Mouse (Mus musculus) urinary bladder, postnatal 10 days (tissue): ENCODE results near the gene Dnajc5.
"Not testable (repeated sequence)": the region's sequence is repeated elsewhere in the genome, so short reads cannot be mapped to it uniquely, and the experiment has no call there.

ENCODE experiments used
- DNase-seq: peaks from one replicate; pipeline ENCODE4 v3.0.0; 2022; ENCODE audit warnings: low spot score

Dnajc5 gene

DNA sequence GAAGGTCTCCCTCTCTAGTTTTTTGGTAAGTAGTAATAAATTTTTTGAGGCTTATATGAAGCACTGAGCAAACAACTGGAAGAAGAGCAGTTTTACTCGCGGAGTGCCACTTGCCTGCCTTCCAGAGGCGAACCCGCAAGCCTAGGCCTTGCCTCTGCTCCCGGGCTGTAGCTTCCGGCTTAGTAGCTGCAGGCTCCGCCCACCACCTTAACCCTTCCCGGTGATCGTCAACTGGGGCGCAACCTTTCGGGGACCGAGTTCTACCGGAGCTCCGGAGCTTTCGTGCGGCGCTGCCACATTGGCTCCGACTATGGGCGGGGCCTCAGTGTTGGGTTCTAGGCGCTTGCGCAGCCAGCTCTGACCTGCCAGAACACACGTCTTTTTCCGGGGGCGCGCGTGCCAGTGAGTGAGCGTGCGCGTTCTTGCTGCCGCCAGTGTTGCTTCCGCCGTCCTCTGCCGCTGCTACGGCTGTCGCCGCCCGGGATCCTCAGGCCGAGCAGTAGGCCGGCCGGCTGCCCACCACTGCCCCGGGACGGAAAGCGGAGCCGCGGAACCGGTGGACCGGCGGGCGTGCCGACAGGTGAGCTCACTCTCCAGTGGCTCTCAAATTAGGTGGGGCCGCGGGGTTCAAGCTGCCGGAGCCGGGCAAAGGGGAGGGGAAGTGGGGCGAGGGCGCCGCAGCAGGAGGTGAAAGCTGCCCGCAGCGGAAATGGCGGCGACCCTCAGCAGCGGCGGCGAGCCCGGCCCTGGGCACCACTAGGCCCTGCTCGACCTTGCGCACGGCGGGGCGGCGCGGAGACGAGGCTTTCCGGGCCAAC, at the start of gene Dnajc5:
Gene Dnajc5 (plus strand): TSS at position 368 of the 818 bp plus-strand sequence.
- peak; percentile 87 for DNase-seq

DNA sequence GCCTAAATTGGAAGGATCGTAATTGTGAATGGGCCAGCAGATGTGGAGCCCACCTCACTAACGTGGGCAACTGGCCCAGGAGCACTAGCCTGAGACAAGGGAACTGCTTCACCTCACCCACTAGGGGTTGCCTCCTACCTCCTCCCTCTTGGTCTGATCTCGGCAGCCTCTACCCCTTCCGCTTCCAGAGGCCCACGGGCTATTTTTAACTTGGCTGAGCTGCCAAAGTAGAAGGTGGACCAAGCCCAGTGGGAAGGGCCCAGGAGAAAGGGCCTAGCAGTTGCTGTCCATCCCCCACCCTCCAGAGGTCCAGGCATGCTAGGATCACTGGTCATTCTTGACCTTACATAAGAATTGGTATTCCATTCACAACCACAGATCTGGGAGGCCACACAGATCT, 49.0 kb upstream of the Dnajc5 start:
- DNase-seq = no peak

DNA sequence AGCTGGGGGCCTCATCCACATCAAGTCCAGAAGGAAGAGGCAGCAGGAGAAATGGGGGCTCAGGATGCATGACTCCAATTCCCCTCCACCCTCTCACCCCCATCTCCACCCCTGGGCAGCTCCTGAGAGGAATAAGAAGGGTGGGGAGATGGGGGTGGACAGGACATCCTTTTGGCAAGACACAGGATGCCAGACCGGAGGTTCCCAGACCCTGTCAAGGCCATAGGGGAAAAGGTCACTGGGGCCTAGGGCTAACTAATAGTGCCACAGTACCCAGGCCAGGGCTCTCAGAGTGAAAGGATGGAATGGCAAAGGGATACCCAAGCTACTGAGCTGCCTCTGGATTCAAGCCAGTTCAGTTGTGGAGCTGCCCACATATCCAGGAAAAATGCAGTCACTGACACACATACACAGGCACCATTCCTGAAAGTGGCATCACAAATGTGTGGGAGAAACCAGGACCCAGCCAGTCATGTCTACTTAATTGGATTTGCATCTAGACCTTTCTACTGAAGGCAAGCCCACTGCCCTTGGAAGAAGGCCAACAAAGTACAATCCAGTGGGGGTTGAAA, 47.9 kb upstream of the Dnajc5 start:
- DNase-seq = no peak

DNA sequence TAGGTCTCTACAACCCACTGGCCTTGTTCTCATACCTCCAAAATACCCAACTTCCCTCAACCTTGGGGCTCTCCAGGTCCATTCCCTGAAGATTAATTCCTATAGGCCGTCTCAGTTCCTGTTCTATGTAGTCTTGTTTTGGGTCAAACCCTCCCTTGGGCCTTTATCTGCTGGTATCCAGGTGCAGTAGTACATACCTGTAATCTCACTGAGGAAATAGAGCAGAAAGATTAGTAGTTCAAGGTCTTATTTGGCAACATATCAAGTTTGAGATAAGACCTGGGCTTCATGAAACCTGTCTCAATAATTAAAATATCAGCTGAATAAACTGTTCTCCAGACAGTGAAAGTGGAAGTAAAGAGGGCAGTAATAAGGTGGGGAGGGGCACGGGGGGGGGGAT, 37.2 kb upstream of the Dnajc5 start:
- no peak for DNase-seq

DNA sequence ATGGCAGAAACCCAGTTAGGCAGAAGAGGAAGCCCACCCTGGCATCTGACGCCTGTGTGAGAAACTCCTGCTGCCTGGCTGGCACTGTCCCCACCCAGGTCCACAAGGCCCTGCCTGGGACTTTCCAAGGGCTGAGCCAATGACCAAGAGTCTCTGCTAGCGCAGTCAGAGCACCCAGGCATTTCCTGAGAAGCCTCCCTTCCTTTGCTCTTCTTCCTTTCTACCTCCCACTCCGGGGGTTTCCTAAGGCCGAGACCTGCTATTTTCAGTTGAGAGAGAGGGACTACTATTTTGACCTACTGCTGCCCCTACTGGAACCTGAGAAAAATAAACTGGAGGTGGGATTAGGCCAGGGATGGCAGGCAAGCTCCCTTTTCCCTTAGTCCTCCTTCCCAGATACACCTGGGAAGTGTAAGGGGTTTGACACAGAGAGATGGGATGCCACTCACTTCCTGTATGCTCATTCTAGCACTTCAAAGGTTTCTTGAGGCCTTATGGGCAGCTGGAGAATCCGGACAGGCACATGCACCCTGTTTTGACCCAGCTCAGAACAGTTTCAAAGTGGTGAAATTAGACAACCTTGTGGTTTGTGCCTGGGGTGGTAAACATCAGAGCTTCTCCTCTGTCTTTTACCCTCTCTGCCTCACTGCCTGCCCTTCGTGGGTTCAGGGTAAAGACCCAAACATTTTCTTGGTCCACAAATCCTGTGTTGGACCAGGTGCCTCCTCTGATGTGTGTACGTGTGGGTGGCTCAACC, 36.5 kb upstream of the Dnajc5 start:
- no peak for DNase-seq

DNA sequence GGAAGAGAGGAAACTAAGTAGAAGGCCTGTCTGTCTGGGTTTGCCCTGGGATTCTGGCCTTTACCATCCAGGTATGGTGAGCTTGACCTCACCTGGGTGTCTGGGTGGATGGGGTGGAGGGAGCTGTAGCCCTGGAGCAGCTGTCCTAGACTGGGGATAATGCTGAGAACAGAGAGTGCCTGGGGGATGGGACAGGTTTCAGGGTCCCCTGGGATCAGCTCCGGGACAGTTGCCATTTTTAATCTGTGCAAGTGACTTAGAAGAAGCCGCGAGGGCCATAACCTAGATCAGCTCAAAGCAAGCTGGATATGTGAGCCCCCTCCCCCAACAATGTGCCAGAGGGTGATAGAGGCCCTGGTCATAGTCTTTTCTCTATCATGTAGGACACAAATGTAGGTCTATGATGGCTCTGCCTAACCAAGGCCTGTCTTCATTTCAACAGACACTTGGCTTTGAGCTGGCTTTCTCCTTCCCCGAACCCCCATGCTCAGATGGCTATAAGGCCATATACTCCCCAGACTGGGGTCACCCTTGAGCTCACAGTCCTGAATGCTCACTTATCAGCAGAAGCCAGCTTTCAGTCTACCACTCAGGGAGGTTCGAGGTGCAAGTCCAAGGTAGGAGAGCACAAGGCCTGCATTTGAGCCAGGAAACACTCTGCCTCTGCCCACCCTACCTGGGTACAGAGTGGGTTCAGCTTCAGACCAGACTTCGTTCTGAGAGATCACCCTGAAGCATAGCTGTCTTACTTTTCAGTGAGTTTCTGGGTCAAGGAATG, 35.6 kb upstream of the Dnajc5 start:
- DNase-seq = no peak

DNA sequence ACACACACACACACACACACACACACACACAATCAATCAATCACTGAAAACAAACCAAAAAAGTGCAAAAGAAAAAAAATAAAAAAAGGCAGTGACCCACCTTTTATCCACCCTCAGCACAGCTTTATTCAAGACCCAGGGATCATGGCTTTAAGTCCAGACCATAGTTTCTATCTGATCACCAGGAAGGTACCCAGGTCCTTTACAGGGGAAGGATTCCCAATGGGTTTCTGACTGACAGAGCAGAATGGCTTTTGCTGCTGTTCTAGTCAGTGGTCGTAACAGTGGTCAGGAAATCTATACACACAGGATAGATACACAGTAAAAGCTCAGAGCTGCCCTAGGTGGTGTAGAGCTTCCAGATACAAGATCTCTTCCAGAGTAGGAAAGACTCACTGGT, 34.5 kb upstream of the Dnajc5 start:
- DNase-seq = no peak

DNA sequence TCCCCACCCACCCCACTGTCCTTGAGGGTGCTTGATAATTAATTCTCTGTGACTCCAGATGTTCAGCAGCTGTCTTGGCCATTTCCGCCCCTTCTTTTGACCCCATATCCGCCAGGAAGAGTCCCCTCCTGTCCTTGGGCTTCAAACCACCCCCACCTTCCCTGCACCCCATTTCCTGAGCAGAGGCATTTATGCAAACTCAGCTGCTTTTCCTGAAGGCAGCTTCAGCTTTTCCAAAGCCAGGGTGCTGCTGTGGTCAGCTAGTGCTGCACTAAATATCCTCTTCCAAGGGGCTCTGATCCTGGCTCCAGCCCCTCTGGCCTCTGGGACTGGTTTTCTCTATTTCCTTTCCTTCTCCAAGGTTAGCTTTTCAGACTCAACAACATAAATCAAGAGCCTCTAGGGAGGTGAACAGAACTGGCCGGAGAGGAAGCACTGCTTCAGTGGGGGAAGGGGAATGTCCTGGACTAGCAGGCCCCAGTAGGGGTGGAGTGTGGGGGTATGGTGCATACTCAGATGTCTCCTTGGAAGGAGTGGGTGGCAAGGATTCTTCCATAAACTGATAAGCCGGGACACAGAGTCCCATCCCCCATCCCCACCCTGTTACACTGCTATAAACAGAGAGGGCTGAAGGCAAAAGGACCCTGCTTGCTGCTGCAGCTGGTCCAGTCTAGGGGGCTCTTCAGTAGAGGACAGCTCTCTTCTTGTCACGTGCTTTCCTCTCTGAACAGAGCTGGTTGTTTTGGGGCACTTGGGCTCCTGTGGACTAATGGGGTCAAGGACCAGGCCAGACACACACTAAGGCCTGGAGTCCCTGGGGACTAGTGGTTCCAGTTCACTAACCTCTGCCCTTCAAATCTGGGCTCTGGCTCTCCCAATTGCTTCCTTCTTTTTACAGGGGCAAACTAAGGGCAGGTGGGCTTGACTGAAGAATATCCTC, 32.7 kb upstream of the Dnajc5 start:
- DNase-seq = no peak

DNA sequence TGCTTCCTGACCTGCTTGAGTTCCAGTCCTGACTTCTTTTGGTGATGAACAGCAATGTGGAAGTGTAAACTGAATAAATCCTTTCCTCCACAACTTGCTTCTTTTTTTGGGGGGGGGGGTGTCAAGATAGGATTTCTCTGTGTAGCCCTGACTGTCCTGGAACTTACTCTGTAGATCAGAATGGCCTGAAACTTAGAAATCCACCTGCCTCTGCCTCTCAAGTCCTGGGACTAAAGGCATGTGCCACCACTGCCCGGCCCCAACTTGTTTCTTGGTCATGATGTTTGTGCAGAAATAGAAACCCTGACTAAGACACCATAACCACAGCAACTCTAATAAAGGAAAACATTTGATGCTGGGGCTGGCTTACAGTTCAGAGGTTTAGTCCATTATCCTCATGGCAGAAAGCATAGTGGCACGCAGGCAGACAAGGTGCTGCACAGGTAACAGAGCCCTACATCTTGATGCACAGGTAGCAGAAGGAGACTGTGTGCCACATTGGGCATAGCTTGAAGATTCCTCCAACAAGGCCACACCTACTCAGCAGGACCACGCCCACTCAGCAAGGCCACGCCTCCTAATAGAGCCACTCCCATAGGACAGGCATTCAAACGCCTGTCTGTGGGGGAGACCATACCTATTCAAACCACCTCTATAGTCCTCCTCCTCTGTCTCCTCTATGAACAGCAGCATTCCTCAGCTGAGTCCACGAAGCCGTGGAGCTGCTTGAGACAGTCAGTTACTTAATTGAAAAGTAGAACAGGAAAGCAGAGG, 28.7 kb upstream of the Dnajc5 start:
- DNase-seq = no peak

DNA sequence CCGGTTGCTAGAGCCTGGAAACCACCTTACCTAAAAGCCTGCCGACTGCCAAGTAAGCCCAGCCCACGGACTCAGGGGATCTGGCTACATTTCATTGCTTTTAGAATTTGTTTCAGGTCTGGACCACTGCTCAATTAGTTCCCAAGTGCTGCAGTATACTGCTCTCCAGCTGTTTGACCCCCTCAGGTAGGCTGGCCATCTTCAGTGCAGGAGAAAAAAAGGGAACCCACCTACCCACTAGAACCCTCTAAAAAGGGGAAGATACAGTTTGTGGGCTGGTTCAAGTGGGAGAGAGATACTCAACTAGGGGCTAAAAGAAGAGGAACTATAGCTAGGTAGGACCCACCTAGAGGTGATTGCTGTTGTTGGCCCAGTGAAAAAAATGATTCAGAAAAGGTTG, 28.1 kb upstream of the Dnajc5 start:
- no peak for DNase-seq

DNA sequence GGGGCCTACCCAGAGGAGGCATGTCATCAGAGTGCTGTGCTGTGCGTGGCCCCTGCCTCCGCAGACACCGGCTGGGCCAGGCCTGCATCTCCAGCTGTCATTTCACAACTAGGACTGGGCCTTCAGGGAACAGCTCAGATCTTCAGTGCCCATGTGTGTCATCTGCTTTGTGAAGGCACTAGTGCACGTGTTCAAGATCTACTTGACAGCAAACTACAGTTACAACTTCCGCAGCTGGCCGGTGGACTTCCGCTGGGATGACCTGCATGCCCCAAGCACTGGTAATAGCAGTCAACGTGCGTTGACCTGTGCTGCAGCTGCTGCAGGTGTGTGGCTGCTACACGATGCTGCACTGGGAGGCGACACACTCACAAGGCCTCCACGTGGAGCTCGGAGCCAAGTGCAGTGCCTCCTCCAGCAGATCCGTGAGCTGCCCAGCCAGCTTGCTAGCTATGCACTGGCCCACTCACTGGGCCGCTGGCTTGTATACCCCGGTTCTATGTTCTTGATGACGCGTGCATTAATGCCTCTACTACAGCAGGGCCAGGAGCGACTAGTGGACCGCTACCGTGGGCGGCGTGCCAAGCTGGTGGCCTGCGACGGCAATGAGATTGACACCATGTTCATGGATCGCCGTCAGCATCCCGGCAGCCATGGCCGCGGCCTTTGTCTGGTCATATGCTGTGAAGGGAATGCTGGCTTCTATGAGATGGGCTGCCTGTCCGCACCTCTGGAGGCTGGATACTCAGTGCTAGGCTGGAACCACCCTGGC, 26.9 kb upstream of the Dnajc5 start, which contains the start of gene Abhd16b:
Gene Abhd16b (plus strand): TSS at position 51 of the 772 bp plus-strand sequence.
- DNase-seq = no peak

DNA sequence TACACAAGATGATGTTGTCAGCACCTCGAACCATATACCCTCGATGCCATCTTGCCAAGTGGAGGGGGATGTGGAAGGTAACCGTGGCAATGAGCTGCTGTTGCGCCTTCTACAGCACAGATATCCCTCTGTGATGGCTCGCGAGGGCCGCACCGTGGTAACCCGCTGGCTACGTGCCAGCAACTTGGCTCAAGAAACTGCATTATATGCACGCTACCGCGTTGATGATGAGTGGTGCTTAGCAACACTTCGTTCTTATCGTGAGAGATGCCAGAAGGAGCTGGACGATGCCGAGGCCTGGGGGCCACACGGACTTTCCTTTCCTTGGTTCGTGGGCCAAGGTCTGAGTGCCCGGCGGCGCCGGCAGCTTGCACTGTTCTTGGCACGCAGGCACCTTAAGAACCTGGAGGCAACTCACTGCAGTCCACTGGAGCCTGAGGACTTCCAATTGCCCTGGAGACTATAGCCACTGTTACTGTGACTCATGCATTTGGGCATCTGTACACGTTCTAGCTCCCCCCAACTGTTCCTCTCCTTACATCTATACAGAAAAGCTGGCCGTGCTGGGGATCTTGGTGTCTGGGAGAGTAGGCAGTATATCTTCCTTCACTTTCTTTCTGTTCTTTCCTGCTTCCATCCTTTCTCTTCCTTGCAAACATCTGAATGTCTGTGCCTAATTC, 25.9 kb upstream of the Dnajc5 start:
- DNase-seq = no peak

DNA sequence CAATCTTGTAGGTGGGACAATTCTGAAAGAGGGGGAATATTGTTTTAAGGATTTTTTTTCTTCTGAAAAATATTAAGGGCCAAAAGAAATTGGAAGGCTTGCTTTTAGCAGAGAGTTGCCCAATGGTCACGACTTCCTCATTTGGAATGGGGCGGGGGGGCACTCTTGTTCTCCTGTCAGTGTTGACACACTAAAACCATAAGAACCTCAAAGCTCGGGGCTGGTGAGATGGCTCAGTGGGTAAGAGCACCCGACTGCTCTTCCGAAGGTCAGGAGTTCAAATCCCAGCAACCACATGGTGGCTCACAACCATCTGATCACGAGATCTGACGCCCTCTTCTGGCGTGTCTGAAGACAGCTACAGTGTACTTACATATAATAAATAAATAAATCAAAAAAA, 24.4 kb upstream of the Dnajc5 start:
- not testable (repeated sequence) for DNase-seq

DNA sequence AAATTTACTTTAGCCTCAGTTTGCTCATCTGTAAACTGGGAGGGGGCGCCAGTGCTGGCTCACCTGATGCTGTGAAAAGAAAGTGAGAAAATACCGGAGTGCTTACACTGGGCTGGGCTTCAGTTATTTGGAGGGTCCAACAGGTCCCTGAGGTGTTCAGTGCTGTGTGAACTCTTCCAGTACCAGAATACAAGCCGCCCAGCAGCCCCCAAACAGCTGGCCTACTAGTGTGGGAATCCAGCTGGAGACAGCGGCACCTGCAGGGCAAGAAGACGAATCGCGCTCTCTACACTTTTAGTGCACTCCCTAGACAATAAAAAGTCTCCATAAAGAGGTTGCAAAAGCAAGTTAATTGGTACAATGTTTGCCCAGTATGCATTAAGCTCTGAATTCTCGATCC, 24.0 kb upstream of the Dnajc5 start:
- no peak for DNase-seq

DNA sequence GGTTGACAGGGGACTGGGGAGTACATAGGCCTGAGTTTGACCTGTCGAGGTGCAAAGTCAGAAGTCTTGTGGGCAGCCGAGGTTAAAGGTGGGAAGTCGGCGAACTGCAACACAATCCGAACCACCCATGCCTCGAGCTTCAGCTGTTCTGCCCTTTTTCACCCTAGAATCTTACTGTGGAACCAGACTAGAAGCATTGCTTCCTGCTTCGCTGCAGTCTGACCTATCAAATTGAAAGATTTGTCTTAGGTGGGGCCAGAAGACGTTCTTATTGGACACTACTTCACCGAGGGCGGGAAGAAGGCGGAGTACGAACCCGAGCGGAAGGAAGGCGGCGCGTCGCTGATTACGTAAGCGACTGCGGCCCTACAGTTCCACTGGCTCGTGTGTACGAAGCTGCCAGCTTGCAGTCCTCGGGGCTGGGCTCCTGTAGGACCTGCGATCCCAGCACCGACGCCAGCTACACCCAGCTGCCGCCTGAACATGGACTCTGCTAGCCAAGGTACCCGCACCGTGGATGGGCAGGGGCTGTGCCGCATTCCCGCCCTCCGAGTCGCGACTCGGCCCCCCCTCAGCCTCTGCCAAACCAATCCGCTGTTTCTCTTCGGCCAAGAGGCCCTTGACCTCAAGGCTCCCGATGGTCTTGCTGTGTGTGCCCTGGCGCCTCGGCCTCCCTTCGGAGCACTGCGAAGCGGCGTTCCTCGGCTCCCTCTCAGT, 23.3 kb upstream of the Dnajc5 start, which contains the start of gene Tpd52l2:
Gene Tpd52l2 (plus strand): TSS at position 312 of the 717 bp plus-strand sequence.
- peak; percentile 59 for DNase-seq

DNA sequence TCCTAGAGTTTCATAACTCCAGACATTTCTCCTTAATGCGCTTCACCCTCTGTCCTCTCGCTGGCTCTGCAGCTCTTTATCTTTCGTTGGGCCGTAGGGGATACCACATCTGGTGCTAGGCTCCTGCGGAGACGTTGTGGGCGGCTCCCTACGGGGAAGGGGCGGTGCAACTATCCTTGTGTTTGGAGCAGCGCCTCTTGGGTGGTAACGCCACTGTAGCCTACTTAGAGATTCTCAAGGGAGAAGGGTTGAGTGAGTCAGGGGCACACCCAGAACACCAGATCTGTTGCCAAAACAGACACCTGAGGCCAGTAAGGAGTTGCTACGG, 22.8 kb upstream of the Dnajc5 start:
- no peak for DNase-seq

DNA sequence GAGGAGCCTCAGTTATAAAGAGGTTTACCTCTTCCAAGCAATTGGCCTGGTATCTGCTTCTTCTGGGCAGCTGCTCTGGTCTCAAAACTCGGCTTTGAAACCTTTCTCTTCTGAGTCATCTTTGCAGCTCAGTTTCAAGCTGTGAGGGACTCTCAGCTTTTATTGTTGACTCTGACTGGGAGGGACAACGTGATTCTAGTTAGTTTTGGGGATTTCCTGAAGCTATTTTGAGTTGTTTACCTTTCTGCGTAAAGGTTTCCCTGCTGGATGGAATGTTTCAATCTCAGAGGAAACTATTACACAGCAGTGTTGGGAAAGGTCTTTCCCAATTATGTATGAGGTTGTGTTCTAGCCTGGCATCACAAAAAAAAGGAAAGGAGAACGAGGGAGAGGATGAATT, 21.6 kb upstream of the Dnajc5 start:
- no peak for DNase-seq

DNA sequence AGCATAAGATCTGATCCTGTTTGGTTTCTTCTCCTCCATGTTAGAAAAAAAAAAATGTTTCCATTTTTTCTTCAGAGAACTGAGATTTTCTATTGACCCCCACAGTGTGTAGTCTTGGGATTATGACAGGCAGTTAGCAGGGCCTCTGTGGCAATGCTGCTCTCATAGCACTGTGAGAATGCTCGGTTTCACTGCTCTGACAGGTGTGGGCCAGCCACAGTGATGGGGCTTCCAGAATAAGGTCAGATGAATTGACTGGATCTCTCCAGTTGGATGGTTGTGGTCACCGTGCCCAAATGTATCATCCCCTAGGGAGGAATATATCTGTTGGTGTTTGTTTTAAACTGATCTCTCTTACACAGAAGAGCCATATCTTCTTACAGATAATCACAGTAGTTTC, 11.1 kb upstream of the Dnajc5 start:
- no peak for DNase-seq
